Mouse (Mus musculus) heart, postnatal 0 days (tissue): ENCODE data around the gene Esm1. TPM values are rescaled to one million over a fixed set of nuclear protein-coding genes. Genes with fewer than 3 reads are reported as not detected.
A peak's percentile ranks its signal among the peaks of the same experiment; 100 is the strongest.

ENCODE experiments used
- ATAC-seq: fragments of 200-750 bp; cut with Nextera tagmentation; 2 replicates; pipeline ENCODE4 v1.8.0; 2017; ENCODE audit warnings: low read depth, moderate number of reproducible peaks, moderate library complexity; ENCODE audit not compliant: insufficient read depth
- DNase-seq: peaks from one replicate; pipeline ENCODE4 v3.0.0-alpha.2; 2016; ENCODE audit warnings: low spot score
- H3K27ac ChIP-seq: fragments of 300-500 bp; sonication (generic); 2 replicates; pipeline ENCODE4 v1.5.1; 2014; ENCODE audit warnings: low read depth, mild to moderate bottlenecking
- H3K27me3 ChIP-seq: fragments of 300-500 bp; sonication (generic); 2 replicates; pipeline ENCODE4 v1.6.1; 2014; ENCODE audit warnings: low read length, mixed read lengths; ENCODE audit not compliant: control insufficient read depth, insufficient read depth
- H3K36me3 ChIP-seq: fragments of 300-500 bp; sonication (generic); replicated peaks from 2 replicates; pipeline ENCODE4 v1.6.1; 2014; ENCODE audit warnings: low read length, mixed read lengths; ENCODE audit not compliant: control insufficient read depth, insufficient read depth
- H3K4me1 ChIP-seq: fragments of 300-500 bp; sonication (generic); 2 replicates; pipeline ENCODE4 v1.6.1; 2014; ENCODE audit warnings: antibody characterized with exemption; ENCODE audit not compliant: control insufficient read depth, insufficient read depth
- H3K4me2 ChIP-seq: fragments of 300-500 bp; sonication (generic); 2 replicates; pipeline ENCODE4 v1.6.1; 2014; ENCODE audit warnings: low read depth, mild to moderate bottlenecking, low read length, moderate library complexity
- H3K4me3 ChIP-seq: fragments of 300-500 bp; sonication (generic); 2 replicates; pipeline ENCODE4 v1.5.1; 2014; ENCODE audit warnings: low read depth, low read length
- H3K9ac ChIP-seq: fragments of 300-500 bp; sonication (generic); replicated peaks from 2 replicates; pipeline ENCODE4 v1.6.1; 2014; ENCODE audit warnings: low read depth, low read length, mixed read lengths
- H3K9me3 ChIP-seq: fragments of 300-500 bp; sonication (generic); replicated peaks from 2 replicates; pipeline ENCODE4 v1.6.1; 2016; ENCODE audit warnings: low read length; ENCODE audit not compliant: control insufficient read depth
- CTCF ChIP-seq: IDR thresholded peaks from 2 replicates; pipeline ENCODE4 v1.5.1; 2016; ENCODE audit warnings: antibody characterized with exemption, control low read depth, low read depth
- EP300 ChIP-seq: IDR thresholded peaks from 2 replicates; pipeline ENCODE4 v1.6.1; 2016; ENCODE audit warnings: antibody characterized with exemption, low read depth
- WGBS: fragments of 180-500 bp; shearing (Covaris S2); extraction: QIAGEN DNeasy Blood & Tissue Kit; methylation state at CpG from one replicate; pipeline ENCODE4 v1.1.7; 2014; 5-methylcytosine and 5-hydroxymethylcytosine counted together
- polyA plus RNA-seq: library from polyadenylated mRNA; unstranded; fragments of >200 nt; fragmentation: Nextera tagmentation; extraction: Ambion mirVana; gene quantifications from 2 replicates; pipeline ENCODE4 v1.2.1, GENCODE M21; 2015
- total RNA-seq: library from RNA; depleted of rRNA; stranded (reverse); fragments of >200 nt; gene quantifications from 2 replicates; pipeline ENCODE4 v1.2.3, GENCODE M21; 2014; ENCODE audit warnings: low replicate concordance; rRNA removed

The Esm1 gene
- total RNA-seq (1.7 TPM in 1 of 2 replicates, not detected in the other), polyA plus RNA-seq (0.61 and 0.78 TPM in 2 replicates)

GRCm38 (mm10) chr13:113209624-113210023, at the start of gene Esm1:
Gene Esm1, plus strand, starts transcription at chr13:113209659.
- Histone ChIP-seq H3K4me3 (peak within 1 kb of the TSS; percentile 10; the same call in 1 of the 2 replicates), H3K27ac (no peak within 1 kb of the TSS), H3K4me1 (no peaks in the 10 kb centered on the region), H3K4me2 (peak within 1 kb of the TSS; percentile 43), H3K36me3 (no peaks in the 10 kb centered on the region), H3K9me3 (no peaks in the 10 kb centered on the region), H3K27me3 (peaks cover 5% of the 10 kb centered on the region; the same call in 1 of the 2 replicates), H3K9ac (no peak within 1 kb of the TSS)
- no peak for DNase-seq
- ATAC-seq, result no peak
- TF ChIP-seq EP300, result no peak
- no peak for TF ChIP-seq CTCF
- 29% methylated on average over 15 of the region's 15 CpGs for WGBS

GRCm38 (mm10) chr13:113164252-113165005, 45.0 kb upstream of the Esm1 start:
- Histone ChIP-seq H3K27ac (no peak overlapping the region), H3K4me2 (no peak overlapping the region), H3K9me3 (no peaks in the 10 kb centered on the region), H3K4me1 (no peaks in the 10 kb centered on the region), H3K9ac (no peak overlapping the region), H3K27me3 (no peaks in the 10 kb centered on the region), H3K36me3 (no peaks in the 10 kb centered on the region), H3K4me3 (no peak overlapping the region)
- 82% methylated on average over 5 of the region's 5 CpGs for WGBS
- no peak for DNase-seq
- TF ChIP-seq EP300, result no peak
- TF ChIP-seq CTCF, result no peak
- no peak for ATAC-seq

- Histone ChIP-seq H3K27ac (no peak overlapping the region), H3K9ac (no peak overlapping the region), H3K4me2 (no peak overlapping the region), H3K27me3 (no peaks in the 10 kb centered on the region), H3K36me3 (no peaks in the 10 kb centered on the region), H3K4me1 (no peaks in the 10 kb centered on the region), H3K4me3 (no peak overlapping the region), H3K9me3 (no peaks in the 10 kb centered on the region)
- no peak for ATAC-seq
- whole genome bisulfite sequencing, result 49% methylated on average over 9 of the region's 9 CpGs
- DNase-seq, result no peak
- TF ChIP-seq EP300, result no peak
- no peak for TF ChIP-seq CTCF
Measured at GRCm38 (mm10) chr13:113168018-113168534, 41.4 kb upstream of the Esm1 start.

- Histone ChIP-seq H3K4me3 (no peak overlapping the region), H3K27me3 (no peaks in the 10 kb centered on the region), H3K9me3 (no peaks in the 10 kb centered on the region), H3K36me3 (no peaks in the 10 kb centered on the region), H3K4me2 (no peak overlapping the region), H3K9ac (no peak overlapping the region), H3K4me1 (no peaks in the 10 kb centered on the region), H3K27ac (no peak overlapping the region)
- TF ChIP-seq CTCF, result no peak
- no peak for TF ChIP-seq EP300
- DNase-seq (no peak), ATAC-seq (no peak)
Measured at GRCm38 (mm10) chr13:113170256-113170655, 39.2 kb upstream of the Esm1 start.

GRCm38 (mm10) chr13:113174162-113174561, 35.3 kb upstream of the Esm1 start:
- no peaks in the 10 kb centered on the region for H3K36me3 ChIP-seq
- H3K9ac ChIP-seq, result no peak overlapping the region
- no peak for ATAC-seq
- H3K9me3 ChIP-seq, result no peaks in the 10 kb centered on the region
- H3K27ac ChIP-seq, result no peak overlapping the region
- H3K27me3 ChIP-seq, result no peaks in the 10 kb centered on the region
- no peaks in the 10 kb centered on the region for H3K4me1 ChIP-seq
- no peak overlapping the region for H3K4me3 ChIP-seq
- TF ChIP-seq CTCF, result no peak
- TF ChIP-seq EP300, result no peak
- DNase-seq, result no peak
- no peak overlapping the region for H3K4me2 ChIP-seq
- WGBS, result 64% methylated on average over 6 of the region's 6 CpGs
